Mouse (Mus musculus) neural tube, embryonic 15.5 days (tissue): ENCODE data around the gene Plxdc1. TPM values are rescaled to one million over a fixed set of nuclear protein-coding genes. Genes with fewer than 3 reads are reported as not detected.
A peak's percentile ranks its signal among the peaks of the same experiment; 100 is the strongest.

Source experiments
- ATAC-seq: fragments of 200-750 bp; cut with Nextera tagmentation; 2 replicates; pipeline ENCODE4 v1.8.0; 2017; ENCODE audit warnings: mild to moderate bottlenecking, moderate TSS enrichment, moderate library complexity; ENCODE audit not compliant: low FRiP score
- H3K27ac ChIP-seq: fragments of 300-500 bp; sonication (generic); replicated peaks from 2 replicates; pipeline ENCODE4 v1.5.1; 2015; ENCODE audit warnings: mild to moderate bottlenecking, inconsistent platforms
- H3K27me3 ChIP-seq: fragments of 300-500 bp; sonication (generic); replicated peaks from 2 replicates; pipeline ENCODE4 v1.6.1; 2015; ENCODE audit warnings: inconsistent platforms
- H3K36me3 ChIP-seq: fragments of 300-500 bp; sonication (generic); 2 replicates; pipeline ENCODE4 v1.6.1; 2015; ENCODE audit warnings: inconsistent platforms
- H3K4me1 ChIP-seq: fragments of 300-500 bp; sonication (generic); 2 replicates; pipeline ENCODE4 v1.6.1; 2015; ENCODE audit warnings: inconsistent platforms
- H3K4me2 ChIP-seq: fragments of 300-500 bp; sonication (generic); 2 replicates; pipeline ENCODE4 v1.6.1; 2015; ENCODE audit warnings: inconsistent platforms, mild to moderate bottlenecking, moderate library complexity
- H3K4me3 ChIP-seq: fragments of 300-500 bp; sonication (generic); replicated peaks from 2 replicates; pipeline ENCODE4 v1.5.1; 2015; ENCODE audit warnings: mild to moderate bottlenecking, inconsistent platforms
- H3K9ac ChIP-seq: fragments of 300-500 bp; sonication (generic); replicated peaks from 2 replicates; pipeline ENCODE4 v1.6.1; 2015; ENCODE audit warnings: mild to moderate bottlenecking, inconsistent platforms
- H3K9me3 ChIP-seq: fragments of 300-500 bp; sonication (generic); replicated peaks from 2 replicates; pipeline ENCODE4 v1.6.1; 2016; ENCODE audit warnings: inconsistent platforms
- WGBS: fragments of 180-500 bp; shearing (Covaris S2); methylation state at CpG from one replicate; pipeline ENCODE4 v1.1.7; 2015; ENCODE audit warnings: mixed read lengths; 5-methylcytosine and 5-hydroxymethylcytosine counted together
- polyA plus RNA-seq: library from polyadenylated mRNA; unstranded; fragments of >200 nt; fragmentation: Nextera tagmentation; extraction: Ambion mirVana; gene quantifications from 2 replicates; pipeline ENCODE4 v1.2.1, GENCODE M21; 2015

Gene Plxdc1
- polyA plus RNA-seq, 1 experiment from 2014 or later, result 1.1 TPM

DNA sequence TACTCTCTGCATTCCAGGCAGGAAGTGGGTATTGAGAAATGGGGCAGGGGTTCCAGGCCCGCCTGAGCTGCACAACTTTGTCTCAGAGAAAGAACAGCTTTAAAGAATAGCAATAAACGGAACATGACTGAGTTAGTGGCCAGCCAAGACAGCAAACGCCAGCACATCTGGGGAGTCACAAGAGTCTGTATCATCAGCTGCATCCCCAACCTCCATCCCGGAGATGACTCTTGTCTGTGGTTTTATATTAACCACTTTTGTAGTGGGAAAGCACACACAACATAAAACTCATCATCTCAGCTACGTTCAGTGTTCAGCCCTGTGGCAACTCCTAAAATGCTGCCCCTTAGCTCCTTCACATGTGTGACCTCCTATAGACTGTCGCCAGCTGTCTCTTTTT, 84.4 kb downstream of the Plxdc1 start:
- ATAC-seq, result no peak
- Histone ChIP-seq H3K4me1 (no peaks in the 10 kb centered on the region), H3K27me3 (no peaks in the 10 kb centered on the region; the same call in 1 of the 2 replicates), H3K9ac (no peak overlapping the region), H3K9me3 (no peaks in the 10 kb centered on the region), H3K27ac (no peak overlapping the region), H3K4me3 (no peak overlapping the region), H3K36me3 (no peaks in the 10 kb centered on the region), H3K4me2 (no peak overlapping the region)
- 80% methylated on average over 6 of the region's 6 CpGs for WGBS

DNA sequence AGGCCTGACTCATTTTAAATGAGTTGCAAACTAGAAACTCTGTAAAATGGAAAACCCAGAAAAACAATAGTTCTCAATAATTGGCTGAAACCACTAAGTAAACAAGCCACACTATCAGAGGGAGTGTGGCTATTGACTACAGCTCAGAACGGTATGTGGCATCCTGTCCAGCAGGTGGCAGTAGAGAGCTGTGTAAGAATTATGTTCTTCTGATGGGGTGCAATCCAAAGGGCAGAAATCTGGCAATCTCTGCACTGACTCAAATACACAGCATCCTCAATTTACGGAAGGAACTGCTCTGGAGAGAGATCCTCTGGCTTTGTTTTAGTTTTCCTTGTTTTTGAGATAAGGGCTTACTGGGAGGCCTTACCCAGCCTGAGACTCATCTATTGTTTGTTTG, 86.4 kb downstream of the Plxdc1 start:
- WGBS, result 6% methylated on average over 2 of the region's 2 CpGs
- no peak overlapping the region for H3K4me3 ChIP-seq
- ATAC-seq, result peak; percentile 68; the same call in 1 of the 2 replicates
- no peak overlapping the region for H3K4me2 ChIP-seq
- H3K4me1 ChIP-seq, result no peaks in the 10 kb centered on the region
- no peaks in the 10 kb centered on the region for H3K36me3 ChIP-seq
- no peak overlapping the region for H3K9ac ChIP-seq
- no peaks in the 10 kb centered on the region; the same call in 1 of the 2 replicates for H3K27me3 ChIP-seq
- H3K9me3 ChIP-seq, result no peaks in the 10 kb centered on the region
- no peak overlapping the region for H3K27ac ChIP-seq

DNA sequence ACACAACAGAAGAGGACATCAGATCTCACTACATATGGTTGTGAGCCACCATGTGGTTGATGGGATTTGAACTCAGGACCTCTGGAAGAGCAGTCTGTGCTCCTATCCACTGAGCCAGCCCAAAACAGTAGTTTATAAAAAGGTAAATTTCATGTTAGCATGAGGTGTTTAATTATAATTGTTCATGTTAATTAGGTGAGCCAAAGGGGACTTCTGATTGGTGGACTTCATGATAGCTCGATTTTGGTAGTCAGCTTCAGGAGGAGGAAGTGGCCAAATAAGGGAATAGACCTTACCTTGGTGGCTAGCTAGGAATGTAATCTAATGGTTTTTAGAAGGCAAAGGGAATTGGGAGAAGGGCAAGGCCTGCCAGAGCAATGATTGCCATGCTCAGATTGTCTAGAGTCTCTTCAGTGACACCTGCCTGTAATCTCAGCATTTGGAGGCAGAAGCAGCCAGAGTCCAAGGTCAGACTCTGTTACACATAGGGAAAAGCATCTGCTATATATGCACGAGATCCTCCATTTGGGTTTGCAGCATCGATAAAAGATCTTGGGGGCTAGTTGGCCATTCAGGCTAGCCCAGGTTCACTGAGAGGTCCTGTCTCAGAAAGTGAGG, 88.6 kb downstream of the Plxdc1 start:
- Histone ChIP-seq H3K4me1 (no peaks in the 10 kb centered on the region), H3K9me3 (no peaks in the 10 kb centered on the region), H3K27ac (no peak overlapping the region), H3K27me3 (no peaks in the 10 kb centered on the region; the same call in 1 of the 2 replicates), H3K4me2 (no peak overlapping the region), H3K36me3 (no peaks in the 10 kb centered on the region), H3K4me3 (no peak overlapping the region), H3K9ac (no peak overlapping the region)
- WGBS, result 81% methylated on average over 3 of the region's 3 CpGs
- ATAC-seq, result no peak

DNA sequence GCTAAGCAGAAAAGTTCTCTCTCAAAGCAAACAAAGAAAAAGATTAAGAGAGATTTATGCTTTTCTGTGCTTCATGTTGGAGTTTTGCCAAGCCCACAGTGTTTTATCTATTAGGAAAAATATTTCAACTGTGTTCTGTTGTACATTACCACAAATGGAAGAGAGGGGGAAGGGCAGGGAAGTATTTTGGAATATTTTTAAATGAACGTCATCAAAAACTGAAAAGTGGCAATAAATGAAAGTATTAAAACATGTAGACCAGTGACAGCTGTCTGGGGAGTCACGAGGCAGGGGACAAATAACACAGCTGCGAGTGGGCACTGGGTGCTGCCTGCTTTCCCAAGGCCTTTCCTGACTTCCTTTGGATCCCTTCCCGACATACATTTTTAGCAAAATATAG, 89.6 kb downstream of the Plxdc1 start:
- H3K4me2 ChIP-seq, result no peak overlapping the region
- H3K36me3 ChIP-seq, result no peaks in the 10 kb centered on the region
- no peaks in the 10 kb centered on the region for H3K9me3 ChIP-seq
- no peak overlapping the region for H3K27ac ChIP-seq
- no peak overlapping the region for H3K4me3 ChIP-seq
- H3K9ac ChIP-seq, result no peak overlapping the region
- no peak for ATAC-seq
- WGBS, result 81% methylated on average over 4 of the region's 4 CpGs
- no peaks in the 10 kb centered on the region for H3K4me1 ChIP-seq
- no peaks in the 10 kb centered on the region; the same call in 1 of the 2 replicates for H3K27me3 ChIP-seq

DNA sequence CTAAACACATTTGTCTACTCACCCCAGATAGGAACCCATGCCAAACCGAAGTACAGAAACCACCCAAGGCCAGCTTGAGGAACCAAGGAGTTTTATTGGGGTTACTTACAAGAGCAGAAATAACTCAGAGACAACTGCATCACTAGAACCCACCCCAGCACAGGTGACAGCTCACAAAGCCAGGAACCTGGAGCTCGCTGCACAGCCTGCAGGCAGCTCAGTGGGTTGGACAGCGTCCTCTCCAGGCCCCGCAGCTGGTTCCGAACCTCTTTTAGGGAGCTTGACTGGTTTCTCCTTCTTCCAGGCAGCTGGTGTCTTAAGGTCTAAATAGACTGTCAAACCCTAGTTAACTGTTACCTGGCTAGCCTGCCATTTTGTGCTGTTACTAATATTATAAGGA, 94.4 kb downstream of the Plxdc1 start:
- H3K4me3 ChIP-seq, result no peak overlapping the region
- 85% methylated on average over 5 of the region's 5 CpGs for whole genome bisulfite sequencing
- no peaks in the 10 kb centered on the region for H3K36me3 ChIP-seq
- H3K27me3 ChIP-seq, result no peaks in the 10 kb centered on the region
- H3K4me1 ChIP-seq, result no peaks in the 10 kb centered on the region
- no peak overlapping the region for H3K27ac ChIP-seq
- H3K9ac ChIP-seq, result no peak overlapping the region
- H3K9me3 ChIP-seq, result no peaks in the 10 kb centered on the region
- no peak for ATAC-seq
- H3K4me2 ChIP-seq, result no peak overlapping the region

DNA sequence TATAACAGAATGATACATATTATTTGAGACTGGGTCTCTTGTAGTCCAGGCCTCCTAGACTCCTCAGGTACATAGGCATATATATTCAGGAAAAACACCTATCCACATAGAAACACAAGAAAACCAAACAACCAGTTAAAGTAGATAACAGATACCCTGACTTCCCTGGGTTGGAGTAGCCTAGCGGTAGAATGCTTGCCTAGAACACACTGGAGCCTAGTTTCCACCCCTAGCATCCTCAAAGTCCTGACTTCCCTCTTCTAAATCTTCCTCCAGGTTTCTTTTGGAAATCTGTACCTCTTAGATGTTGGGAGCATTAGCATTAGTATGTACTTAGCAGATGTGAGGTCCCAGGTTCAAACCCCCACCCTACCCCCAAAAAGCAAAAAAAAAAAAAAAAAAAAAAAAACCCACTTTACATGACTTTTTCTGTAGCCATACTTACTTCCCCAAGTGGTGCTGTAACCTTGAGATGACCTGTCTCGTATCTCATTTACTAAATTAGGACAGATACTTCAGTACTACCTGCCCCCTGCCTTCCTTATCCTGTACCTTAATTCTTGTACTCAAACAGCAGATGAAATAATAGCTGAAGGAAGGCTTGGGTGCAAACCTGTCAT, 100.8 kb downstream of the Plxdc1 start:
- Histone ChIP-seq H3K4me2 (no peak overlapping the region), H3K36me3 (no peaks in the 10 kb centered on the region), H3K9ac (no peak overlapping the region), H3K4me1 (0 out of 2 replicates have a peak, but pooled peaks cover 5% of the 10 kb centered on the region), H3K27ac (no peak overlapping the region), H3K27me3 (no peaks in the 10 kb centered on the region), H3K4me3 (no peak overlapping the region), H3K9me3 (no peaks in the 10 kb centered on the region)
- ATAC-seq, result no peak
- 100% methylated on average over 2 of the region's 2 CpGs for WGBS

DNA sequence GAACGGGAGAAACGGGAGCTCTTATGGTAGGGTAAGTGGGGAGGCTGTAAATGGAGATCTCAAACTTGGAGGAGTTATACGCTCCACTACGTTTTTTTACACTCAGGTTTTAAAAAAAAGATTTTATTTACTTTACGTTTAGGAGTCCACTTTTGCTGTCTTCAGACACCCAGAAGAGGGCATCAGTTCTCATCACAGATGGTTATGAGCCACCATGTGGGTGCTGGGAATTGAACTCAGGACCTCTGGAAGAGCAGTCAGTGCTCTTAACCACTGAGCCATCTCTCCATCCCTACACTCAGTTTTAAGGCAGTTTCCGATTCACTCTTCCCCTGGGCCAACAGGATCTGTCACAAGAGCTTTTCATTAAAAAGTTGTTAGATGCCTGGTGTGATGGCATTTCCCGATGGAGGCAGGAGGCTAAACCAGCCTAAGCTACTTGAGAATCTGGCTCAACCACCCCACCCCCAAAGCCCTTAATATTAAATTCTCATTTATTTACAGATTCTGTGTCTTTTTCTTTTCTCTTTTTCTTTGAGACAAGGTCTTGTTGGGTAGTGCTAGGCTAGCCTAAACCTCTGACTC, 101.6 kb downstream of the Plxdc1 start:
- Histone ChIP-seq H3K4me2 (peak overlapping the region; percentile 67), H3K27me3 (no peaks in the 10 kb centered on the region), H3K4me1 (0 out of 2 replicates have a peak, but pooled peaks cover 5% of the 10 kb centered on the region), H3K9me3 (no peaks in the 10 kb centered on the region), H3K9ac (peak overlapping the region; percentile 53; the same call in 1 of the 2 replicates), H3K4me3 (peak overlapping the region; percentile 70), H3K27ac (peak overlapping the region; percentile 93), H3K36me3 (no peaks in the 10 kb centered on the region)
- 25% methylated on average over 7 of the region's 7 CpGs for WGBS
- peak; percentile 20; the same call in 1 of the 2 replicates for ATAC-seq

DNA sequence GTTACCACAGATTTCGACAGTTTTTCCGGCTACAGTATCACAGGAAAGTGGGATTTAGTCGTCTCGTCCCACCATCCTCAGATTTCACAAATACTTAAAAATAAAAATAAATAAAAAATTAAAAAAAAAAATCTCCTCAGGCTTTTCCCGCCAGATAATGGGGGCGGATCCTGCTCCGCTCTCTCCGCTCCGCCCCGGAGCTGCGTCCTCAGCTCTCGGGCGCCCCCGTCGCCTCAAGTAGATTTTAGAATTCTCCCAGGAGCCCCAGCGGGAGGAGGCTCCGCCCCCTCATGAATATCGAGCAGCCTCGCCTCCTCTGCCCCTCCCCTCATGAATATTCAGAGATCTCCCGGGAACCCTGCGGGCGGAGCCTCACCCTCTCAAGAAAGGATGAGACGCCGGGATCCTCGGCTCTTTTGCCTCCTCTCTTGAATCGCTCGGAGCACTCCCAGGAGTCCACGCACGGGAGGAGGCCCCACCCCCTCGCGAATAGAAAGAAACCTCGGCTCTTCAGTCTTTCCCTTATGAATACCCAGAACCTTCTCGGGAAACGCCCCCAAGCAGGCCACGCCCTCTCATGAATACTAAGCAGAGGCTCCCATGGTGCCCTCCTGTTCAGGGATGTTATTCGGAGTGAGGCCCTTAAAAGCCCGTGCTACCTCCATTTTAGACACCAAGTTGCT, 102.2 kb downstream of the Plxdc1 start, which contains the start of gene Fbxo47:
TSS of gene Fbxo47 (minus strand) at position 237 of the 683 bp plus-strand sequence.
- ATAC-seq, result peak; percentile 96
- H3K9ac ChIP-seq, result peak within 1 kb of the TSS; percentile 53
- H3K27me3 ChIP-seq, result no peaks in the 10 kb centered on the region
- 0 out of 2 replicates have a peak, but pooled peaks cover 5% of the 10 kb centered on the region for H3K4me1 ChIP-seq
- under 1% methylated on average over 37 of the region's 37 CpGs for WGBS
- peak within 1 kb of the TSS; percentile 70 for H3K4me3 ChIP-seq
- H3K9me3 ChIP-seq, result no peaks in the 10 kb centered on the region
- no peaks in the 10 kb centered on the region for H3K36me3 ChIP-seq
- H3K4me2 ChIP-seq, result peak within 1 kb of the TSS; percentile 67
- peak within 1 kb of the TSS; percentile 93 for H3K27ac ChIP-seq

DNA sequence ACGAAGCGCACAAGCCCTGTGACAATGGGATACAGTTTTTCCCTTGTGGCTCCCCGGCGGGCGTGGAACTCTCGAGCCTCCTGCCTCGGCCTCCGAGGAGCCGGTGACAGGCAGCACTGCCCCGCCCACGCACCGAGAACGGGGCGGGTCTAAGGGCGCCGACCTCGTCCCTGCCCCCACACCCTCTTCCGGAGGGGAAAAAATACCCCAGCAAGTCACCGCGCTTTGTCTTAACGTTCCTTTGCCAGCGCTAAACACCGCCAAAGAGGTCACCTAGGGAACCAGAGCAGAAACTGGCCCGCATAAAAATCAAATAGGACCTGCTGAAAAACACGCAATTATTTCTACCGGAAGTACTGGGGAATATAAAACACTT, 102.7 kb downstream of the Plxdc1 start:
- peak; percentile 69 for ATAC-seq
- Histone ChIP-seq H3K27me3 (no peaks in the 10 kb centered on the region), H3K4me2 (peak overlapping the region; percentile 67), H3K4me1 (0 out of 2 replicates have a peak, but pooled peaks cover 5% of the 10 kb centered on the region), H3K4me3 (peak overlapping the region; percentile 70), H3K9ac (peak overlapping the region; percentile 48), H3K27ac (peak overlapping the region; percentile 93), H3K9me3 (no peaks in the 10 kb centered on the region), H3K36me3 (no peaks in the 10 kb centered on the region)
- WGBS, result 2% methylated on average over 26 of the region's 26 CpGs

DNA sequence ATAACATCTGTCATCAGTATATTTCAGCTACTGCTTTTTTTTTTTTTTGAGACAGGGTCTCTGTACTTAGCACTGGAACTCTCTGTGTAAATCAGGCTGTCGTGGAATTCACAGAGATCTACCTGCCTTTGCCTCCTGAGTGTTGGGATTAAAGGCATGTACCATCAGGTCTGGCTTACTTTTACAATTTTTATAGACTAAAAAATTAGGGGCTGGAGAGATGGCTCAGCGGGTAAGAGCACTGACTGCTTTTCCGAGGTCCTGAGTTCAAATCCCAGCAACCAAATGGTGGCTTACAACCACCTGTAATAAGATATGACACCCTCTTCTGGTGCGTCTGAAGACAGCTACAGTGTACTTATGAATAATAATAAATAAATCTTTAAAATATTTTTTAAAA, 105.9 kb downstream of the Plxdc1 start:
- H3K4me2 ChIP-seq, result no peak overlapping the region
- 96% methylated on average over 4 of the region's 4 CpGs for WGBS
- no peak overlapping the region for H3K4me3 ChIP-seq
- H3K4me1 ChIP-seq, result 0 out of 2 replicates have a peak, but pooled peaks cover 5% of the 10 kb centered on the region
- no peaks in the 10 kb centered on the region for H3K9me3 ChIP-seq
- no peak overlapping the region for H3K27ac ChIP-seq
- no peak for ATAC-seq
- no peaks in the 10 kb centered on the region for H3K36me3 ChIP-seq
- no peak overlapping the region for H3K9ac ChIP-seq
- H3K27me3 ChIP-seq, result no peaks in the 10 kb centered on the region

DNA sequence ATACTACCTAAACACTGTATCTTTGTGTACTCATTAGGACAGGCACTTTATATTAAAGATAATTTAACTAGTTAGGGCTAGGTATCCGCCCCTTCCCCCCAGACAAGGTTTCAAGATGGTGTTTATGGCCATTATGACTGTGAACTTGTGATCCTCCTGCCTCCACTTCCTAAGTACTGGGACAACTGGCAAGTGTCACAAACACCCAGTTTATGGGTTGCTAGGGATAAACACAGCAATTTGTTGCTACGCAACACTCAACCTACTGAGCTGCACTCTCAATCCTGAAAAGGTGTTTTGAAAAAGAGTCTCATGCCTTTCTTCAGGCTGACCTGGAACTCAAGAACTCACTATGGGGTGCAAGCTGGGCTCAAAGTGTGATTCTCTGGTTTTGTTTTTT, 108.9 kb downstream of the Plxdc1 start:
- no peak overlapping the region for H3K9ac ChIP-seq
- no peak overlapping the region for H3K4me3 ChIP-seq
- H3K27me3 ChIP-seq, result no peaks in the 10 kb centered on the region
- no peaks in the 10 kb centered on the region for H3K4me1 ChIP-seq
- no peak for ATAC-seq
- H3K4me2 ChIP-seq, result no peak overlapping the region
- no peaks in the 10 kb centered on the region for H3K36me3 ChIP-seq
- no peaks in the 10 kb centered on the region for H3K9me3 ChIP-seq
- 62% methylated on average over 2 of the region's 2 CpGs for WGBS
- no peak overlapping the region for H3K27ac ChIP-seq
